Mouse (Mus musculus) myocyte (in vitro differentiated cells): ENCODE measurements around the gene Foxo1.

ENCODE experiments used
- POLR2A ChIP-seq: IDR thresholded peaks from one replicate; pipeline ENCODE4 v1.6.1; 2011; ENCODE audit warnings: low read depth, mild to moderate bottlenecking, control low read depth, moderate library complexity; ENCODE audit not compliant: insufficient read length
- POLR2AphosphoS2 ChIP-seq: IDR thresholded peaks from one replicate; pipeline ENCODE4 v1.6.1; 2011; ENCODE audit warnings: low read depth, control low read depth; ENCODE audit not compliant: insufficient read length

- no peak for TF ChIP-seq POLR2A
- no peak for TF ChIP-seq POLR2AphosphoS2
Observed at GRCm38 (mm10) chr3:52241062-52241461, 27.1 kb upstream of the Foxo1 start.
